Mouse (Mus musculus) cerebellum, adult 2 months (tissue): ENCODE measurements around the gene Kcnf1. TPM values are rescaled to one million over a fixed set of nuclear protein-coding genes. Genes with fewer than 3 reads are reported as not detected.

Source experiments
- DNase-seq, 2 experiments: peaks; one replicate each; pipeline ENCODE4 v3.0.0; 2021
- H3K27ac ChIP-seq: fragments of 200-500 bp; 2 replicates; pipeline ENCODE4 v1.5.1; 2012; ENCODE audit warnings: low read length, control low read depth, inconsistent platforms; ENCODE audit not compliant: insufficient read depth
- H3K27me3 ChIP-seq: fragments of 200-500 bp; 2 replicates; pipeline ENCODE4 v1.6.1; 2012; ENCODE audit warnings: inconsistent platforms, mild to moderate bottlenecking, low read length, moderate library complexity; ENCODE audit not compliant: control insufficient read depth, insufficient read depth
- H3K4me1 ChIP-seq: fragments of 200-500 bp; 2 replicates; pipeline ENCODE4 v1.6.1; 2011; ENCODE audit warnings: low read length; ENCODE audit not compliant: control insufficient read depth, insufficient read depth
- H3K4me3 ChIP-seq: fragments of 200-500 bp; replicated peaks from 2 replicates; pipeline ENCODE3; 2011; ENCODE audit warnings: mild to moderate bottlenecking, low read depth, low read length, control low read depth; ENCODE audit not compliant: insufficient read depth
- CTCF ChIP-seq: fragments of 200-500 bp; IDR thresholded peaks from 2 replicates; pipeline ENCODE4 v1.5.1; 2011; ENCODE audit warnings: low read depth, mild to moderate bottlenecking, control low read depth, low read length, moderate library complexity, borderline replicate concordance; ENCODE audit not compliant: insufficient read depth
- POLR2A ChIP-seq: fragments of 200-500 bp; IDR thresholded peaks from 2 replicates; pipeline ENCODE4 v1.6.1; 2011; ENCODE audit warnings: low read length, control low read depth, borderline replicate concordance; ENCODE audit not compliant: insufficient read depth
- WGBS: fragments of 180-500 bp; shearing (Covaris S2); methylation state at CpG from one replicate; pipeline ENCODE4 v1.1.7; 2018; 5-methylcytosine and 5-hydroxymethylcytosine counted together
- polyA plus RNA-seq: library from polyadenylated mRNA; depleted of rRNA; stranded (reverse); fragments of >200 nt; gene quantifications from 2 replicates; pipeline ENCODE4 v1.2.3, GENCODE M21; 2012; rRNA removed

Gene Kcnf1
- 1.7 and 1.8 TPM in 2 replicates for polyA plus RNA-seq

GRCm38 (mm10) chr12:17176757-17177092 lies at the start of gene Kcnf1:
TSS of gene Kcnf1 (minus strand) at chr12:17176888.
- DNase-seq: no peak
- Histone ChIP-seq H3K27ac (no peak within 1 kb of the TSS), H3K4me1 (no peaks in the 10 kb centered on the region; the same call in 1 of the 2 replicates), H3K27me3 (no peaks in the 10 kb centered on the region), H3K4me3 (no peak within 1 kb of the TSS)
- WGBS: 37% methylated on average over 4 of the region's 4 CpGs
- TF ChIP-seq POLR2A (no peak), CTCF (no peak)

DNA sequence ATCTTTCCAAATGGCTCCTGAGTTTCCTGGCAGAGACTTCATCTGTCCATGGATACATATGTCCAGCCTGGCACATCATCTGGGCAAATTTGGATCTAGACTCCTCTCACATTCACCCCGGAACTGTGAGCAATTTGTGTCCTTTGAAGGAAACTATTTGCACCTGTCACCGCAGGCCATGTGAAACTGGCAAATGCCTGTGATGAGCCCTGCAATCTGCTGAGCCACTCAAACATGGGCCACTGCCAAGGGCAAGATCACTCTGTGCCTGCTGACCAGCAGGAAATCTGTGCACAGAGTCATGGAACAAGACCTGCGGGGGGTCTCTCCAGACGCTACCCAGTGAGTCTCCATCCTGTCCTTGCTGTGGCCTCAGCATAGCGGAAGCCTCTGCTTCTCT lies 48.3 kb upstream of the Kcnf1 start:
- H3K4me1 ChIP-seq: peaks cover 14% of the 10 kb centered on the region
- no peak for TF ChIP-seq CTCF
- TF ChIP-seq POLR2A: no peak
- DNase-seq: peak; percentile 89 to 95
- H3K27me3 ChIP-seq: no peaks in the 10 kb centered on the region
- H3K4me3 ChIP-seq: no peak overlapping the region
- 6% methylated on average over 5 of the region's 5 CpGs for WGBS
- no peak overlapping the region for H3K27ac ChIP-seq

DNA sequence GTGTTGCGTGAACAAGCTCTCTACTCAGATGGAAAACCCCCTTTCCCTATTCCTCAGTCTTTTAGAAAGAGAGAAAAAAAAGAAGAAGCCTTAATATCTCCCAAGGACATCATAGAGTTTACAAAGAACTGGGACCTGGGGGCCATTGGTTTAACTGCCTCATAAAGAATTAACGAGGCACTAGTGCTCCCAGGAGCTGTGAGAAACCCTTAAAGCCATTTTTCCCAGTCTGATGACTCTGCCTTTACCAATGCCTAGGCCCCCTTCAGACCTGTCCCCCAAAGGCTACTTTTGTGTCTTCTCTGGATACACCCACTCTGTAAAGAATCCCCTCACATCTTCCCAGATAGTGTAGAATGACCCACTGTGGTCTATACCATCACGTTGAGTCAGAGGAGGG lies 46.4 kb upstream of the Kcnf1 start:
- 94% methylated on average over 3 of the region's 3 CpGs for WGBS
- DNase-seq: no peak

DNA sequence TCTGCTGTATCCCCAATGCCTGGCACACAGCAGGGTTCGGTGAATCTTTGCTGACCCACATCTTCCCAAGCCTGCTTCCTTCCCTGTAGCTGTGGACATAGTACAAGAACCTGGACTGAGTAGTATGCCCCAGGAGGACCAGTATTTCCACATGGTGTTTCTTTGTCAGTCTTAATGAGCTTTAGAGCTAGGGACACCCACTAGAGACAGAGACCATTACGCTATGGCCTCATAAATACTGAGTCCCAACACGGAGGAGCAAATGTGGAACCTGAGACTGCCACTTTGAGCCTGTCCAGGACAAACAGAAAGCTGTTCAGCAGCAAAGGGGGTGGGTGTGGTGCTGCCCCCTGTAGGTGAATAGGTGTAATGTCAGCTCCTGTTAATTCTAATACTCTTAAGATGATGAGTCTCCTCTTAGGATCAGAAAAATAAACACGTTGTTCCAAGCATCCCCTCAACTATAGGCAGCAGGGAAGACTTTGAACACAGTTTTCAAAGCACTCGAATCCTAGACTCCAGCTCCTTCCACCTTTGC lies 45.3 kb upstream of the Kcnf1 start:
- WGBS: 62% methylated on average over 5 of the region's 5 CpGs
- TF ChIP-seq POLR2A (no peak), CTCF (peak; percentile 49)
- Histone ChIP-seq H3K4me3 (no peak overlapping the region), H3K27ac (no peak overlapping the region), H3K27me3 (no peaks in the 10 kb centered on the region; the same call in 1 of the 2 replicates), H3K4me1 (peaks cover 14% of the 10 kb centered on the region)
- no peak for DNase-seq

More for the DNA sequence above, 46.4 kb upstream of the Kcnf1 start:
- TF ChIP-seq CTCF: no peak
- no peak for TF ChIP-seq POLR2A
- no peaks in the 10 kb centered on the region; the same call in 1 of the 2 replicates for H3K27me3 ChIP-seq
- no peak overlapping the region for H3K27ac ChIP-seq
- no peak overlapping the region for H3K4me3 ChIP-seq
- peaks cover 14% of the 10 kb centered on the region for H3K4me1 ChIP-seq

- Histone ChIP-seq H3K27me3 (no peaks in the 10 kb centered on the region; the same call in 1 of the 2 replicates), H3K4me1 (peaks cover 14% of the 10 kb centered on the region), H3K27ac (no peak overlapping the region), H3K4me3 (no peak overlapping the region)
- no peak for DNase-seq
- 77% methylated on average over 5 of the region's 5 CpGs for WGBS
- TF ChIP-seq CTCF (no peak), POLR2A (no peak)
Measured at GRCm38 (mm10) chr12:17220631-17221030, 43.9 kb upstream of the Kcnf1 start.

- Histone ChIP-seq H3K4me3 (no peak overlapping the region), H3K27ac (no peak overlapping the region), H3K27me3 (no peaks in the 10 kb centered on the region; the same call in 1 of the 2 replicates), H3K4me1 (peaks cover 3% of the 10 kb centered on the region)
- no peak for TF ChIP-seq CTCF
- TF ChIP-seq POLR2A: no peak
- WGBS: 76% methylated on average over 4 of the region's 4 CpGs
- DNase-seq: no peak
Measured at GRCm38 (mm10) chr12:17219107-17219506, 42.4 kb upstream of the Kcnf1 start.

- no peak overlapping the region for H3K27ac ChIP-seq
- 57% methylated on average over 8 of the region's 8 CpGs for WGBS
- TF ChIP-seq POLR2A (no peak), CTCF (no peak)
Measured at GRCm38 (mm10) chr12:17218390-17218789, 41.7 kb upstream of the Kcnf1 start.

GRCm38 (mm10) chr12:17215751-17216150 lies 39.1 kb upstream of the Kcnf1 start:
- TF ChIP-seq POLR2A (no peak), CTCF (no peak)
- 87% methylated on average over 7 of the region's 7 CpGs for WGBS
- H3K4me1 ChIP-seq: no peaks in the 10 kb centered on the region
- no peak for DNase-seq
- H3K27me3 ChIP-seq: no peaks in the 10 kb centered on the region; the same call in 1 of the 2 replicates
- no peak overlapping the region for H3K27ac ChIP-seq
- no peak overlapping the region for H3K4me3 ChIP-seq

More at GRCm38 (mm10) chr12:17218390-17218789, 41.7 kb upstream of the Kcnf1 start:
- no peaks in the 10 kb centered on the region; the same call in 1 of the 2 replicates for H3K27me3 ChIP-seq
- H3K4me3 ChIP-seq: no peak overlapping the region
- no peak for DNase-seq
- no peaks in the 10 kb centered on the region for H3K4me1 ChIP-seq
